Mouse (Mus musculus): Measurements from ENCODE around the gene Tfap2a. TPM values are rescaled to one million over a fixed set of nuclear protein-coding genes. Genes with fewer than 3 reads are reported as not detected.

Gene Tfap2a
- polyA plus RNA-seq, 1 experiment: not detected

GRCm38 (mm10) chr13:40702361-40703122 lies 35.6 kb downstream of the Tfap2a start:
- TF ChIP-seq GATA1 (IDR thresholded peaks at IDR 0.05; ENCODE audit: low read length) (no peak), TAL1 (IDR thresholded peaks at IDR 0.05; ENCODE audit: low read length) (no peak)
- peaks cover 72% of the 10 kb centered on the region for H3K27me3 ChIP-seq (ENCODE audit: control insufficient read depth)
- H3K9me3 ChIP-seq (ENCODE audit: control insufficient read depth, low read length): no peaks in the 10 kb centered on the region
- H3K36me3 ChIP-seq (ENCODE audit: control insufficient read depth): no peaks in the 10 kb centered on the region
- no peaks in the 10 kb centered on the region for H3K4me1 ChIP-seq (ENCODE audit: control insufficient read depth)
- H3K4me3 ChIP-seq (replicated peaks): no peak overlapping the region

- Histone ChIP-seq H3K36me3 (ENCODE audit: control insufficient read depth) (no peaks in the 10 kb centered on the region), H3K4me3 (replicated peaks) (no peak overlapping the region), H3K9me3 (ENCODE audit: control insufficient read depth, low read length) (no peaks in the 10 kb centered on the region), H3K4me1 (ENCODE audit: control insufficient read depth) (no peaks in the 10 kb centered on the region), H3K27me3 (ENCODE audit: control insufficient read depth) (peaks cover 63% of the 10 kb centered on the region)
- no peak for TF ChIP-seq TAL1 (IDR thresholded peaks at IDR 0.05; ENCODE audit: low read length)
- TF ChIP-seq GATA1 (IDR thresholded peaks at IDR 0.05; ENCODE audit: low read length): no peak
Observed at GRCm38 (mm10) chr13:40701691-40702090, 36.5 kb downstream of the Tfap2a start.

GRCm38 (mm10) chr13:40685790-40686189 lies 52.4 kb downstream of the Tfap2a start:
- no peaks in the 10 kb centered on the region for H3K36me3 ChIP-seq (ENCODE audit: control insufficient read depth)
- H3K4me3 ChIP-seq (replicated peaks): no peak overlapping the region
- H3K9me3 ChIP-seq (ENCODE audit: control insufficient read depth, low read length): peaks cover 2% of the 10 kb centered on the region; the same call in 1 of the 2 replicates
- H3K27me3 ChIP-seq (ENCODE audit: control insufficient read depth): no peaks in the 10 kb centered on the region
- H3K4me1 ChIP-seq (ENCODE audit: control insufficient read depth): no peaks in the 10 kb centered on the region
- TF ChIP-seq TAL1 (IDR thresholded peaks at IDR 0.05; ENCODE audit: low read length) (no peak), GATA1 (IDR thresholded peaks at IDR 0.05; ENCODE audit: low read length) (no peak)

GRCm38 (mm10) chr13:40676730-40677129 lies 61.4 kb downstream of the Tfap2a start:
- Histone ChIP-seq H3K4me1 (ENCODE audit: control insufficient read depth) (no peaks in the 10 kb centered on the region), H3K4me3 (replicated peaks) (no peak overlapping the region), H3K36me3 (ENCODE audit: control insufficient read depth) (no peaks in the 10 kb centered on the region), H3K9me3 (ENCODE audit: control insufficient read depth, low read length) (peaks cover 5% of the 10 kb centered on the region; the same call in 1 of the 2 replicates), H3K27me3 (ENCODE audit: control insufficient read depth) (no peaks in the 10 kb centered on the region)
- TF ChIP-seq GATA1 (IDR thresholded peaks at IDR 0.05; ENCODE audit: low read length) (no peak), TAL1 (IDR thresholded peaks at IDR 0.05; ENCODE audit: low read length) (no peak)

Other genes with a start within 250 kb of the Tfap2a start
- gene Gcnt2, start 121.4 kb upstream of the Tfap2a start, polyA plus RNA-seq (2012): not detected in 2 replicates